9 mouse cellular contexts compared by ENCODE assay signal in the genomic region with DNA sequence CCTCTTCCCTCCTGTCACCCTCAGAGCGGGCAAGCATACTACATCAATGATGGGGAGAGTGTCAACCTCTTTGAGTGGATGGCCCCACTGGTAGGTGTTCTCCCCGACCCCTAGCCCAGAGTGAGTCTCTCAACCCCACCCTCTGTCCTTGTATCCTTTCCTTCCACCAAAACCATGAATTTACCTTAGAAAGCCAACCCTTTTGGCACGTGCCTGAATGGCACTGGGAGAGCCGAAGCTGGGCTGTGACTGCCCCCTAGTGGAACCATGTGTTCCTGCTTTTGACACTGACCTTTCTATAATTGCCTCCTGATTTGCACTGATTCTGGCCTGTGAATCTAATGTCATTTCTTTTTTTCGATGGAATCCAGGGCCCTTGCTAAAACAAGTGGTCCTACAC. TPM values are rescaled to one million over a fixed set of nuclear protein-coding genes. Genes with fewer than 3 reads are reported as not detected.
DNase-seq lines count a peak whose midpoint lies in the region; ATAC-seq and TF ChIP-seq lines count a peak whose summit lies in the region.
"Had no signal": no experiment of that assay in that cellular context is flagged by ENCODE, and none has a peak within 500 bp of the region (broad histone marks: within the 10 kb centered on the region; RNA-seq: fewer than 3 reads in every experiment).

No protein-coding gene starts in this region.

- WGBS in forebrain, postnatal 0 days: 21% methylated on average over 5 of the region's 5 CpGs
- WGBS in kidney, adult 2 months: 23% methylated on average over 5 of the region's 5 CpGs
- 23% methylated on average over 5 of the region's 5 CpGs for WGBS in liver, embryonic 11.5 days

- no peaks in the 10 kb centered on the region for H3K4me1 ChIP-seq in forebrain, postnatal 0 days (ENCODE audit: insufficient read depth)
- no peaks in the 10 kb centered on the region for H3K4me1 ChIP-seq in kidney, adult 2 months (ENCODE audit: control insufficient read depth, insufficient read depth, low read length)
- no peaks in the 10 kb centered on the region for H3K4me1 ChIP-seq in liver, embryonic 11.5 days (replicated peaks; ENCODE audit: control insufficient read depth, insufficient read depth, low read length)

- peak; percentile 92 for TF ChIP-seq CTCF in forebrain, postnatal 0 days (IDR thresholded peaks at IDR 0.05; ENCODE audit: low read depth)
- peak; percentile 87 for TF ChIP-seq CTCF in kidney, adult 2 months (conservative IDR thresholded peaks at IDR 0.05; ENCODE audit: insufficient read depth, insufficient read length, low read depth, low read length)

- H3K27ac ChIP-seq in forebrain, postnatal 0 days (ENCODE audit: low read depth, low read length): no peak overlapping the region
- no peak overlapping the region for H3K27ac ChIP-seq in kidney, adult 2 months (ENCODE audit: insufficient read depth, low read depth, low read length)
- H3K27ac ChIP-seq in liver, embryonic 11.5 days (ENCODE audit: low read depth, low read length): no peak overlapping the region

- H3K4me2 ChIP-seq in forebrain, postnatal 0 days (ENCODE audit: low read depth): no peak overlapping the region
- no peak overlapping the region for H3K4me2 ChIP-seq in liver, embryonic 11.5 days

- H3K9ac ChIP-seq in forebrain, postnatal 0 days: no peak overlapping the region
- no peak overlapping the region for H3K9ac ChIP-seq in liver, embryonic 11.5 days (ENCODE audit: low read depth, low read length)

- no peak overlapping the region for H3K4me3 ChIP-seq in forebrain, postnatal 0 days (ENCODE audit: low read depth, low read length)
- H3K4me3 ChIP-seq in kidney, adult 2 months (ENCODE audit: insufficient read depth, low read depth, low read length): no peak overlapping the region
- H3K4me3 ChIP-seq in liver, embryonic 11.5 days (ENCODE audit: low read depth, low read length): no peak overlapping the region
- H3K4me3 ChIP-seq: erythroblast, embryonic 14.5 days had no signal

- no peaks in the 10 kb centered on the region for H3K36me3 ChIP-seq in forebrain, postnatal 0 days (ENCODE audit: insufficient read depth)
- H3K36me3 ChIP-seq in kidney, adult 2 months (ENCODE audit: control insufficient read depth, insufficient read depth, low read length): no peaks in the 10 kb centered on the region
- H3K36me3 ChIP-seq in liver, embryonic 11.5 days (ENCODE audit: control insufficient read depth, insufficient read depth, low read length): no peaks in the 10 kb centered on the region

- no peaks in the 10 kb centered on the region for H3K9me3 ChIP-seq in forebrain, postnatal 0 days (ENCODE audit: low read length)
- no peaks in the 10 kb centered on the region for H3K9me3 ChIP-seq in liver, embryonic 11.5 days (ENCODE audit: control insufficient read depth, low read length)

- TF ChIP-seq POLR2A in kidney, adult 2 months (IDR thresholded peaks at IDR 0.05; ENCODE audit: low read depth, low read length): no peak

- DNase-seq in urinary bladder, postnatal 25 days (ENCODE audit: low spot score): peak; percentile 66
- DNase-seq in urinary bladder, adult 2 months (ENCODE audit: low spot score): no peak
- peak; percentile 67 for DNase-seq in cerebellum, adult 8-10 months
- DNase-seq in forebrain, postnatal 0 days: peak; percentile 82
- DNase-seq in kidney, adult 2 months: peak; percentile 69
- DNase-seq in liver, embryonic 11.5 days (ENCODE audit: low spot score): peak; percentile 39
- DNase-seq in naive thymus-derived CD4-positive, alpha-beta T cell, adult 2 months (ENCODE audit: low read depth): peak; percentile 79
- DNase-seq in spleen, postnatal 4 days (ENCODE audit: low spot score in 2 of 2): peak; percentile 53 to 79

- ATAC-seq in forebrain, postnatal 0 days: peak; percentile 75
- peak; percentile 27; the same call in 1 of the 2 replicates for ATAC-seq in liver, embryonic 11.5 days (replicated peaks; ENCODE audit: low FRiP score)

- H3K27me3 ChIP-seq in forebrain, postnatal 0 days (ENCODE audit: insufficient read depth, low read length): no peaks in the 10 kb centered on the region
- no peaks in the 10 kb centered on the region for H3K27me3 ChIP-seq in kidney, adult 2 months (replicated peaks; ENCODE audit: control insufficient read depth, insufficient read depth, low read length)
- H3K27me3 ChIP-seq in liver, embryonic 11.5 days (replicated peaks; ENCODE audit: control insufficient read depth, insufficient read depth, low read length): no peaks in the 10 kb centered on the region

RNA-seq across cellular contexts. Expression of a gene that starts 11.1 kb away (rescaled TPM):
- polyA plus RNA-seq in urinary bladder, adult 2 months (2012; rRNA removed): 0.06 TPM in 1 of 2 replicates, not detected in the other
- total RNA-seq in forebrain, postnatal 0 days (2014; rRNA removed): not detected in 2 replicates
- 0.16 TPM in 1 of 2 replicates, not detected in the other for polyA plus RNA-seq in forebrain, postnatal 0 days (2015; fragmentation: Nextera tagmentation; extraction: Ambion mirVana)
- polyA plus RNA-seq in kidney, adult 2 months (2012; rRNA removed): not detected in 2 replicates
- not detected in 2 replicates for polyA plus RNA-seq in liver, embryonic 11.5 days (2014; fragmentation: Nextera tagmentation; extraction: Ambion mirVana)
- polyA plus RNA-seq: erythroblast, embryonic 14.5 days had no signal

RNA-seq across cellular contexts. Expression of a gene that starts 19.4 kb away (rescaled TPM):
- polyA plus RNA-seq in urinary bladder, adult 2 months (2012; rRNA removed): 94.4 TPM in 2 replicates
- total RNA-seq in forebrain, postnatal 0 days (2014; rRNA removed): 53.8 and 56.4 TPM in 2 replicates
- polyA plus RNA-seq in forebrain, postnatal 0 days (2015; fragmentation: Nextera tagmentation; extraction: Ambion mirVana): 31.6 and 35.4 TPM in 2 replicates
- 5.5 and 6.4 TPM in 2 replicates for polyA plus RNA-seq in kidney, adult 2 months (2012; rRNA removed)
- polyA plus RNA-seq in liver, embryonic 11.5 days (2014; fragmentation: Nextera tagmentation; extraction: Ambion mirVana): 21.2 and 23.2 TPM in 2 replicates
